Mouse (Mus musculus): ENCODE data around the gene Adprm.
A peak's percentile ranks its signal among the peaks of the same experiment; 100 is the strongest.
"Not testable (repeated sequence)": the region's sequence is repeated elsewhere in the genome, so short reads cannot be mapped to it uniquely, and the experiment has no call there.

Gene Adprm

GRCm38 (mm10) chr11:67023191-67023590 lies 29.2 kb downstream of the Adprm start:
- DNase-seq (ENCODE audit: low spot score): not testable (repeated sequence)

GRCm38 (mm10) chr11:67022354-67023115 lies 29.9 kb downstream of the Adprm start:
- DNase-seq (ENCODE audit: low spot score): no peak

- peak; percentile 35 for DNase-seq (ENCODE audit: low spot score)
These were observed 31.4 kb downstream of the Adprm start for GRCm38 (mm10) chr11:67020948-67021347.

- no peak for DNase-seq (ENCODE audit: low spot score)
These were observed 32.5 kb downstream of the Adprm start for GRCm38 (mm10) chr11:67019711-67020475.

GRCm38 (mm10) chr11:67017801-67018591 lies 34.4 kb downstream of the Adprm start:
- no peak for DNase-seq (ENCODE audit: low spot score)

GRCm38 (mm10) chr11:67011635-67012034 lies 40.8 kb downstream of the Adprm start:
- DNase-seq (ENCODE audit: low spot score): no peak

- no peak for DNase-seq (ENCODE audit: low spot score)
These were observed 42.0 kb downstream of the Adprm start for GRCm38 (mm10) chr11:67010430-67010829.

GRCm38 (mm10) chr11:67008528-67008927 lies 43.9 kb downstream of the Adprm start:
- no peak for DNase-seq (ENCODE audit: low spot score)

GRCm38 (mm10) chr11:67007961-67008360 lies 44.4 kb downstream of the Adprm start:
- DNase-seq (ENCODE audit: low spot score): no peak

- DNase-seq (ENCODE audit: low spot score): no peak
These were observed 49.5 kb downstream of the Adprm start for GRCm38 (mm10) chr11:67002911-67003310.

GRCm38 (mm10) chr11:67001717-67002116 lies 50.7 kb downstream of the Adprm start:
- no peak for DNase-seq (ENCODE audit: low spot score)

- no peak for DNase-seq (ENCODE audit: low spot score)
These were observed 51.7 kb downstream of the Adprm start for GRCm38 (mm10) chr11:67000671-67001070.

GRCm38 (mm10) chr11:66998467-66999403 lies 53.7 kb downstream of the Adprm start:
- DNase-seq (ENCODE audit: low spot score): no peak

GRCm38 (mm10) chr11:66996446-66996845 lies 55.9 kb downstream of the Adprm start:
- DNase-seq (ENCODE audit: low spot score): no peak

GRCm38 (mm10) chr11:66993674-66994073 lies 58.7 kb downstream of the Adprm start:
- no peak for DNase-seq (ENCODE audit: low spot score)

GRCm38 (mm10) chr11:66992150-66992549 lies 60.2 kb downstream of the Adprm start:
- DNase-seq (ENCODE audit: low spot score): no peak
